Mouse (Mus musculus) adrenal gland, postnatal 10 days (tissue): Measurements from ENCODE around the gene Olfr643. TPM values are rescaled to one million over a fixed set of nuclear protein-coding genes. Genes with fewer than 3 reads are reported as not detected.

Experiments used
- DNase-seq: peaks from one replicate; pipeline ENCODE4 v3.0.0; 2021; ENCODE audit warnings: mixed read lengths
- long read RNA-seq, 2 experiments: library from polyadenylated mRNA; stranded (forward); transcript quantifications; one replicate each; pipeline ENCODE4 v2.0.0; 2021
- total RNA-seq, 2 experiments: library from RNA; stranded (reverse); gene quantifications; 2 replicates each; pipeline ENCODE4 v1.2.3; 2021

The Olfr643 gene
- not detected for total RNA-seq
- long read RNA-seq, experiment 1, result 0 reads
- long read RNA-seq, experiment 2, result 0 reads

- no peak for DNase-seq
Observed at GRCm38 (mm10) chr7:104137305-104137704, at the start of gene Olfr643. Gene Olfr643, minus strand, starts transcription at chr7:104137405.

- DNase-seq, result no peak
Observed at GRCm38 (mm10) chr7:104183292-104183691, 46.1 kb upstream of the Olfr643 start, which contains the start of gene Olfr648. Gene Olfr648, minus strand, starts transcription at chr7:104183392.

DNA sequence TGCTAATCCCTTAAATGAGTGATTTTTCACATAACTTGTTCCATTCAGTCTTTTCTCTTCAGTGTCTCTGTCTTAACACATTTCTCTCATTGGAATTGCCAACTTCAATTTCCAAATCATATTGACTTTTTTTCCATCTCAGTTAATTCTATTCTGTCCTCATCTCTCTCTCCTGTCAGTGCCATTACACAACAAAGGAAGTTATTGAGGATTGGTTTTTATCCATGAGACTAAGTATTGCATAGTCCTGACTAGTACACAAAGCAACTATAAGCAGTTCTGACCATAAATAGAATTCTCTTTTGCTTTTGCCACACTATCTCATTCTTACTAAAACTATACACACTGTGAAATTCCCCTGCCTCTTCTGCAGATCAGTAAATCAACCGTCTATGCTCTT, 41.9 kb upstream of the Olfr643 start:
- DNase-seq, result no peak

DNA sequence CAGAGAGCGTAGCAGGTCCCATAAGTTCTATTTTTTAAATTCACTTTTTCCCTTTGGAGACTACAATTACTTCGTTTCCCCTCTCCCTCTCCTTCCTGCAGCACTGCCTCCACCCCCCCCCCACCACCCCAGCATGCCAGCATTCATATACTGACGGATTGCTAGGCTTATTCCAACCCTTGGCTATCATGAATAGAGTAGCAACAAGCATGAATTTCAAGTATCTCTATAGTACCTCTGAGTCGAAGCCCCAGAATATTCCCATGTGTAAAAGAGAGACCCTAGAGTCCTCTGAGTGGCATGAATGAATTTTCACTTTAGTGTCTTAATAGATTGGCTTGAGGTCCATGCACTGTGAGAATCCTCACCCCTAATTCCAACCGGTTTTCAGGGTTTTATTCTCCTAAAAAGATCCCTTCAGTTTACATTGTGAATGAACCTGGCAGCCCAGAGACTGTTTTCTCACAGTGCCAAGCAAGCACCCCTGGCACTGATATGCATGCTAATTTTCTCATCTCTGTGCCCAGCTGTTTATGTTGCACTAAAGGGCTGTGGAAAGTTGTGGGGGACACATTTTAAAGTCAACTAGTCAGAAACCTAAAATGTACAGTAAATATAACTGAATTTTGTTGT, 41.3 kb upstream of the Olfr643 start:
- no peak for DNase-seq

GRCm38 (mm10) chr7:104175085-104175484, 37.9 kb upstream of the Olfr643 start:
- no peak for DNase-seq

- DNase-seq, result no peak
Observed at GRCm38 (mm10) chr7:104169634-104170204, 32.5 kb upstream of the Olfr643 start.

DNA sequence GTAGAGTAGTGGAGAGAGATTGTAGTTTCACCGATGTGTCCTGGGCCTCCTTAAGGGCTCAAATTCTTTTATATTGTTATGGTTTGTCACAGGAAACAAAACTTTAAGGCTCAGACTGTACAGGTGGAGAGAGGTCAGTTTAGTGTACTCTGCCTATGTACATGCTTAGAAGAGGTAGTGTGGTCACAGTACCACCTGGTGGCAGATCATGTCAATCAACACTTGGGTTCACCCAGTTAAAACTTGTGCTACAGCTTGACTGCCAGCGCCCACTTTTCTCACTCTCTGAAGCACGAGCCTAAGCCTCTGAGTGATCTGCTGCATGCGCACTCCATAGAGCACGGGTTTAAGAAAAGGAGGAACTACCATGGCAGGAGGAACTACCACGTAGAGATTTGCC, 29.9 kb upstream of the Olfr643 start:
- no peak for DNase-seq

DNA sequence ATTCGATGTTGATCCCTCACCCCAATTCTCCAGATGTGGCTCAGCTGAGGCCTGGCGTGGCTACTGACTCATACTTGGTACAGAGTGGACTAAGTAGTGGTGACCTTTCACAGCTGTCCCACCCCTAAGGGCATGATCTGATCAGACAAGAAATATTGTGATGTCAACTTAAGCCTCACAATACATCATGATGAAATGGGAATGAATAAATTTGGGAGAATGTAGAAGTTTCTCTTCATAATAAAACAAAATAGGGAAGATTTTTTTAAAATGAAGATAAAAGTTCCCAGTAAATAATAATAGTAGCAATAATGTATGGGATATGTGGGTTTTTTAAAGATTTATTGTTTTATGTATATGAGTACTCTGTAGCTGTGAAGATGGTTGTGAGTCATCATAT, 13.3 kb upstream of the Olfr643 start, which contains the start of gene Ubqlnl:
Gene Ubqlnl, minus strand, starts transcription at position 101 of the 400 bp plus-strand sequence.
- DNase-seq, result no peak

DNA sequence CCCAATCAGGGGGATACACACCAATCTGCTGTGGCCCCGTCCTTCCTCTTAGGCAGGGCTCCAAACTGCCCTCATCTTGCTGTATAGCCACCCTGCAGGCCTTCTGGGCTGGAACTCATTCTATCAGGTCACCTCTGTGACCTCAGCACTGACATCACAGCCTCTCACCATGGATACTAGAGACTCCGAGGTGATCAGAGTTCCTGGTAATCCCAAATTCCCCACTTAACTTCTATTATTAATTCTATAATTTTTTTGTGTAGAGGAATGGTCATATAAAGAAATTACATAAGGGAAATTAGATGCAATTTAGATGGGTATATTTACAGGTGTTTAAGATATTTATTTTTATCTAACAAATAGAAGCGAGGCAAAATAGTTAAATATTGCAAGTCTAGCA, 6.0 kb upstream of the Olfr643 start, which contains the start of gene Ubqln3:
Gene Ubqln3, minus strand, starts transcription at position 101 of the 400 bp plus-strand sequence.
- DNase-seq, result no peak

GRCm38 (mm10) chr7:104129726-104130125, 7.5 kb downstream of the Olfr643 start, which contains the start of gene Ubqln5:
Gene Ubqln5, minus strand, starts transcription at chr7:104129826.
- DNase-seq, result no peak

DNA sequence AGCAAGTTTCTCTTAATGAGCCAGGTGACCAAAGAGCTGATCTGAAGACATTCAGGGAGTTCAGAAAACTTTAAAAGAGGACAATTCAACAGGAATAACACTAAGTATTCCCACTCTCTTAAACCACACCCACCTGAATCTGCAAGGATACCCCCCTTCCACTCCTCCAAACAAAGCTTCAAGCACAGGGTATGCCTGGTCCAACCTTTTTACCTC, 32.5 kb downstream of the Olfr643 start, which contains the start of gene Olfr646:
Gene Olfr646, plus strand, starts transcription at position 117 of the 216 bp plus-strand sequence.
- DNase-seq, result no peak

GRCm38 (mm10) chr7:104103913-104104756, 33.1 kb downstream of the Olfr643 start:
- no peak for DNase-seq

DNA sequence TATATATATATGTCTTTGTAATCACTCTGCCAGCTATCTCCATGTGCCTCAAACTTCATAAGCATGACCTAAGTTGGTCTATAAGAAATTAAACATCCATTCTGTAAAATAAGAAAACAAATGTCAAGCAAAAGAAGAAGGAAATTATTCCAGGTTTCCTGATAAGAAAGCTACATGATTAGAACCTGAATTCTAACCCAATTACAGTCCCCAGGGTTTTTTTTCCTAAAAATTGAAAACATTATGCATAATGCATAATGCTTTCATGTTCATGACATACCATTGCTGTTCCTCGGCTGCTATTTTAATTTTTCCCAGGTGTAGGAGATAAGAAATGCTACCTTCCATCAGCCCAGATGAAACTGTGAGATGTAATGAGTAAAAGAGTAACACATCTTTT, 51.8 kb downstream of the Olfr643 start, which contains the start of gene Olfr645:
Gene Olfr645, minus strand, starts transcription at position 101 of the 400 bp plus-strand sequence.
- no peak for DNase-seq

GRCm38 (mm10) chr7:104071769-104072168, 65.4 kb downstream of the Olfr643 start, which contains the start of gene Olfr644:
Gene Olfr644, minus strand, starts transcription at chr7:104071869.
- no peak for DNase-seq

DNA sequence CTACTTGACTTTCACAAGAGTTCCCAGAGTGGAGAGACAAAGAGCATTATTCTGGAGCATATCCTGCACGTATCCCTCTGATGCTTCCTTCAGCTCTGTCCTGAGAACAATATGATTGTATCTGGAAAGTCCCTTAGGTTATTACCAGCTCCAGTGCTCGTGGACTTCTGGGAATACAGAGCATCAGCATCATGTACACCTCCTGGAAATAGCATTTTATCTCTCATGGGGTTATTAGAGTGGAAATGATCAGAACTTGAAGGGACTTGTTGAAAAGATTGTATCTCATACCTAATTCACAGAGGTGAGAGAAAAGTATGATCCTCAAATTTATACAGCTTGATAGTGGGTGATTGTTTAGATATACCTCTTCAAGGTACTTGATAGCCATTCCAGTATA, 75.9 kb downstream of the Olfr643 start, which contains the start of gene 4930516K23Rik:
Gene 4930516K23Rik, minus strand, starts transcription at position 101 of the 400 bp plus-strand sequence.
- DNase-seq, result no peak

GRCm38 (mm10) chr7:104059215-104059614, 78.0 kb downstream of the Olfr643 start:
- no peak for DNase-seq

DNA sequence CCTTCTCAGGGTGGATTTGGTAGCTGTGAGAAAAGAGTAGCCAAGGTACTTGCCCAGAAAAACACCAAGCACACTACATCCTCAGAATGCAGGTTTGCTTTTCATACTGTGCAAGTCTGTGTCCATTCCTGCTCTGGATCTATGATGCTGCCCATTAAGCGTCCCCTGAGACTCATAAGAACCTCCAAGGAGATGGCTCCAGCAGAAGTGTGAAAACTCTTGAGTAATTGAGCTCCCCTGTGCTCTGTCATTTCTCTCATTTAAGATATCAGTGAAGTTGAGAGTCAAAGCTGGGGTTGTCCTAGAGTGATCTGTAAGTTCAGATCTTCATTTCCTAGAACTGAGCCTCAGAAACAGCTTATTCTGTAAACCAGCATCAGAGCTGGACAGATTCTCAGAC, 84.6 kb downstream of the Olfr643 start, which contains the start of gene Olfr642:
Gene Olfr642, minus strand, starts transcription at position 101 of the 400 bp plus-strand sequence.
- no peak for DNase-seq

DNA sequence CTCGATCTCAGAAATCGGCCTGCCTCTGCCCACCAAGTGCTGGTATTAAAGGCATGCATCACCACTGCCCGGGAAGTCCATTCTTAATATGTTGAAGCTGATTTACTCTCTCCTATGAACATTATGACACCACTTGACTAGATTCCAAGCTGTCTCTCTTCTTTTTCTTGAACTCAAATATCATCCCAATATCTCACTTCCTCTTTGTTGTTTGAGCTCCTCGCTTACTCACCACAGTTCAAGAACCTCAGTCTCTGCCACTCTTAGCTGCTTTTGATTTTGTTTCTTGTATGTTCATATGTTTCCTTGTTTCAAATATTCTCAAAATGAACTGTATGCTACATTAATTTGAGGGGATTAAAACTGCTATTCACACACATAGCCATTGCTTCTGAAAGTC, 86.5 kb downstream of the Olfr643 start:
- DNase-seq, result no peak

DNA sequence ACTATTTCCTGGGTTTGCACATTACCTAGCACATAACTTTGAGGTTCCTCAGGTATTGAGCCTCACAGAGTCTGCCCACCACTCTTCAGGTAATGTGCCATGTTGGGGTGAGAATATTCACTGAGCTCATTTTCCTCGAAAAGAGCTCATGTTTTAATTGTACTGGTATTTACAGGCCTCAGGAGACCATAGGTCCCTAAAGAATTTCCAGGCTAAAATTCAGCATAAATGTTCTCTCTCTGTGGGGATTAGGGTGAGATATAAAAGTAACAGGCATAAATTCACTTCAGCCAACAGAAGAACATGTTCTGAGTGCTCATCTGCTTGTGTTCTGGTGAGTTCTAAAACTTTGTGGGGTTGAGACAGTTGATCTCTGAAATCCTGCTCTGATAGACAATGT, 102.1 kb downstream of the Olfr643 start, which contains the start of gene Olfr641:
Gene Olfr641, plus strand, starts transcription at position 301 of the 400 bp plus-strand sequence.
- DNase-seq, result no peak

GRCm38 (mm10) chr7:104026978-104027377, 110.2 kb downstream of the Olfr643 start:
- no peak for DNase-seq

DNA sequence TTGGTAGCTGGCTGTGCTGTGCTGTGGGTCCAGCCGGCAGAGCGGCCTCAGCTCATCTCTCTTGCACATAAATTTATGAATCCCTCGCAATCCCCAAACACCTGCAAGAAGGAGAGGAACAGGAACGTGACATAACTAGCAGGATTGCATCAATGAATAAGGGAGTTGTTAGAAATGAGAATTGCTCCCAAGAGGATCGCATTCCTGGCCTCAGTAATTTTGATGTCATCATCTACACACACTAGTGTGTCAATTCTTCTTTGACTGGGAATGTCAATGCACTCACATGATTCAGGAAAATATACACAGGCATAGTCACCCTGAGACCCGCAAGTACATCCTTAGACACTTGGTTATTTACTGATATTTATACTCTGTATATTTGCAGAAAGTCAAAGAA, 111.7 kb downstream of the Olfr643 start, which contains the start of gene Olfr640:
Gene Olfr640, minus strand, starts transcription at position 101 of the 400 bp plus-strand sequence.
- no peak for DNase-seq

- DNase-seq, result no peak
Observed at GRCm38 (mm10) chr7:104021651-104022050, 115.6 kb downstream of the Olfr643 start.
